Mouse (Mus musculus) splenic B cell, adult 2 months (primary cell): ENCODE data around the gene Hoxb5.

ENCODE experiments used
- DNase-seq: peaks from one replicate; pipeline ENCODE4 v3.0.0-alpha.2; 2011; ENCODE audit warnings: low read depth, low spot score
- H3K27me3 ChIP-seq: 2 replicates; pipeline ENCODE4 v1.6.1; 2012; ENCODE audit warnings: mild to moderate bottlenecking, low read length, moderate library complexity, mixed read lengths; ENCODE audit not compliant: control insufficient read depth, poor library complexity, insufficient read depth, severe bottlenecking
- H3K36me3 ChIP-seq: 2 replicates; pipeline ENCODE4 v1.6.1; 2012; ENCODE audit warnings: mild to moderate bottlenecking, low read length, moderate library complexity, mixed read lengths; ENCODE audit not compliant: control insufficient read depth, poor library complexity, insufficient read depth, severe bottlenecking

The Hoxb5 gene

DNA sequence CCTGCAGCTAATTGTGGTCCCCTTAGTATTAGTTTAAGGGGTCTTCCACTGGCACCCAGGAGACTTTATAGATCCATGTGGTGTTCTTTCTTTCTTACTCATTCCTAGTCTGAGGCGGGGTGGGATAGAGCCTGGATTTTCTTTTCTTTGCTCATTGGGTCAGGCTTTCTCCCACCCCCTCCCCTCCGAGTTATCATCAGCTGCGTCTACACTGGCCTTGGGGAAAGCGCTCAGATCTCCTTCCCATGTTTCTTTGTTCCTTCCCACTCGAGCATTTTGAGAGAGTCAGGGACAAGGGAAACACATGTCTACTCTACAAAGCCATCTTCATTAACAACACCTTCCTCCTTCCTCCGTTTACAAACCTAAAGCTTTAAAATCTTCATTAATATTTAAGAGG lies 33.9 kb downstream of the Hoxb5 start:
- no peaks in the 10 kb centered on the region; the same call in 1 of the 2 replicates for H3K27me3 ChIP-seq
- no peaks in the 10 kb centered on the region for H3K36me3 ChIP-seq
- no peak for DNase-seq

DNA sequence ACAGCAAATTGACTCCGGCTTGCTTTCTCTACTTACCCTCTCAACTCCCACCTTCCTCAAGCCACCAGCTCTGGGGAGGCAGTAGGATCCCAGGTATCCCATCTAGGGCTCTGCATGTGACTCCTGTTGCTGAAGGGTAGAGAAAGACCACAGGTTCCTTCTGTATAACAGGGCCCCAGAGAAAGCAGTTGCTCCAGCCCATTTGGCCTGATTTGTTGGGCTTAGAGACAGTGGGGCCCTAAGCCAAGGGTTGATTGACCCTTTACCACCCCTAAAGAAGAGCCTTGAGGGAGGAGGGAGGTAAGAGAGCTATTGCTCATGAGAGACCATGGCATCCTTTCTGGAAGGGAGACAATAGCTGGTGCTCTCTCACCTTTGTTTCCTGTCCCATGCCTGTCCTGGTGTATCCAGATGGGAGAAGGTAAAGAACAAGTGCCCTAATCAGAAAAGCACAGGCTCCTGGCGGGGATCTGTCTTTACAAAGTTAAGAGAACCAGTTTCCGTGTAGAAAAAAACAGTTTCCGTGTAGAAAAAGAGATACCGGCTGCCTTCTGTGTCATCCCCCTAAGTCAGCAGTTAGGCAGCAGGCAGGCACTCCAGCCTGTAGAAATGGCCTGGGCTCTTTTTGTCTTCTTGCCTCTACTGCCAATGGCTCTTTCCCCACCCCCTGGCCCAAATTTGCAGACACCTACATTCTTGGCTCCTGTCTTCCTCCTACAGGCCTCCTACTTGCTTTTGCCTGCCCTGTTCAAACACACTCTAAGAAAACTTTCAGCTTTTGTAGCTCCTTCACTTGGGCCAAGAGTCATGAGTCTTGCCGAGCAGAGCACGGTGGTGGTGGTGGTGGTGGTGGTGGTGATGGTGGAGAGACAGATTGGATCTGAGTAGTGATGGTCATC lies 36.1 kb downstream of the Hoxb5 start:
- Histone ChIP-seq H3K36me3 (no peaks in the 10 kb centered on the region), H3K27me3 (no peaks in the 10 kb centered on the region; the same call in 1 of the 2 replicates)
- no peak for DNase-seq

DNA sequence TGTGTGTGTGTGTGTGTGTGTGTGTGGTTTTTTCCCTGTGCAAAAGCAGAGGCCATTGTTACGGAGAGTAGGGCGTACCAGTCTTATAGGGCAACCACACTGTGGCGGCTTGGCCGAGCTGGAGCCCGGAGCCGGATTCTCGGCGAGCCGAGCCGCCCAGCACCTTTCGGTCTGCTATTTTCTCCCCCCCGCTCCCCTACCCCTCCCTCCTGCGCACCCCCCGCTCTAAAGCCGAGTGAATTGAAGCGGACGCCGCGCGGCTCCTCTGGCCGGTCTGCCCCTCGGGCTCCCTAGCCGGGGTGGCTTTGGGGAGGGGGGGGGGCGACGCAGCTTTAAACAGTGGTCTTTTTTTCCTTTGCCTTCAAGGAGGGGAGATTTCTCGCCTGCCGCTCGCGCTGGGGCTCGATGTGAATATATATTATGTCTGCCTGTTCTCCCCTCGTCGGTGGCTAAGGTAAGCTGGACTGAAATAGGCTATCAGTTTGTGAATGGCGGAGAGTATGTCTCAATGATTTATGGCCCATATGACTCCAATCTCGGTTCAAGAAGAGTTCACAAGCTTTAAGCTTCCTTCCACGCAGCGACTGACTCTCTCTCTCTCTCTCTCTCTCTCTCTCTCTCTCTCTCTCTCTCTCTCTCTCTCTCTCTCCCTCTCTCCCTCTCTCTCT lies 37.7 kb downstream of the Hoxb5 start:
- H3K36me3 ChIP-seq, result no peaks in the 10 kb centered on the region
- no peaks in the 10 kb centered on the region; the same call in 1 of the 2 replicates for H3K27me3 ChIP-seq
- no peak for DNase-seq

DNA sequence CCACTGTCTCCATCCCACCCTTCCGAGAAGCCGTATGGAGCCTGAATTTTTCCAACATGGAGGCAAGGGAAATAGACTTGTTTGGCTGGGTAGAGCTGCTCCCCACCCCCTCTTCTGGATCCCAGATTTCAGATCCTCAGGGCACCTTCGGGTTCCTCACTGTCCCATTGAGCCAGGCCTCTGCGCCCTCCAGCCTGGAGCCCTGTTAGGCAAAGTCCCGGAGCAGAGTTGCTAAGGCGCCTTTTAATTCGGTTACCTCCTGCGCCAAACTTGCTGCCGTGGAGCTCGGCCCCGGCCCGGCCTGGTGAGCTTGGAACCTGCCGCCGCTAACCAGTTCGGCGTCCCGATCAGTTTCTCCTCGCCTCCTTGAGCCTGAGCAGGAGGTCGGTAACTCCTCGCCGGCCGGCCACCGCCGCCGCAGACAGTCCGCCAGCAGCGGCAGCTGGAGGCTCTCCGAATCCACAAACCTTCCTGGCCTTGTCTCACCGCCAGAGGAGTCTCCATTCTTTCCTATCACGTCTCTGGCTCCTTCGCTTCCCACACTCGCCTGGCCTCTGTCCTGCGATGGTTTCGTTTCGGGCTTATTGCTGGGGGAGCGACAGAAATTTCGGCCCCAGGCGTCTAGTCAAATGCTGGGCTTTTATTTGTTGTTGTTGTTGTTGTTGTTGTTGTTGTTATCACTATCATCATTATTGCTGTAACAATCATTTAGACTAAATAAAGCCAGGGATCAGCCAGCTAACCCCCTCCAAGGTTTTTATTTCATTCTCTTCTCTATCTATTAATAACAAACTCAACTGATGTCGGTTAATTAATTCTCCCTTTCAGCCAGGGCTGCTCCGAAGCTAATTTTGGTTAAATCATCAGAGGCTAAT lies 38.8 kb downstream of the Hoxb5 start:
- Histone ChIP-seq H3K36me3 (no peaks in the 10 kb centered on the region), H3K27me3 (no peaks in the 10 kb centered on the region; the same call in 1 of the 2 replicates)

GRCm38 (mm10) chr11:96342576-96342930 lies 39.4 kb downstream of the Hoxb5 start:
- no peak for DNase-seq
- Histone ChIP-seq H3K36me3 (no peaks in the 10 kb centered on the region), H3K27me3 (no peaks in the 10 kb centered on the region; the same call in 1 of the 2 replicates)

More for the DNA sequence above, 38.8 kb downstream of the Hoxb5 start:
- DNase-seq, result no peak

GRCm38 (mm10) chr11:96343206-96343745 lies 40.1 kb downstream of the Hoxb5 start:
- Histone ChIP-seq H3K36me3 (no peaks in the 10 kb centered on the region), H3K27me3 (no peaks in the 10 kb centered on the region; the same call in 1 of the 2 replicates)
- DNase-seq, result no peak

- H3K27me3 ChIP-seq, result no peaks in the 10 kb centered on the region; the same call in 1 of the 2 replicates
- H3K36me3 ChIP-seq, result no peaks in the 10 kb centered on the region
- DNase-seq, result no peak
These were observed 41.1 kb downstream of the Hoxb5 start for GRCm38 (mm10) chr11:96344061-96344877.

DNA sequence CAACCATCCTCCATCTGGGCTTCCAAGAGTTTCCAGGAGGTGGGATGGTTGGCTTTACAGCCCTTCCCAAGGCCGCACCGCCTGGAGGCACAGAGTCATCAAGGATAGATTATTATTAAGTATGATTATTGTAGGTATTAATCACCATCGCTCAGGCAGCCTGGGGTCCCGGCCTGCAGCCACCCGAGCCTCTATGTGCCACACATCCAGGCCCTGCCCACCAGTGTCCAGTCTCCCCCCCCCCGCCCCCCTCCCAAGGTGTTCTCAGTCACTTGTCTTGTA lies 41.7 kb downstream of the Hoxb5 start:
- DNase-seq, result no peak
- Histone ChIP-seq H3K27me3 (no peaks in the 10 kb centered on the region; the same call in 1 of the 2 replicates), H3K36me3 (no peaks in the 10 kb centered on the region)

DNA sequence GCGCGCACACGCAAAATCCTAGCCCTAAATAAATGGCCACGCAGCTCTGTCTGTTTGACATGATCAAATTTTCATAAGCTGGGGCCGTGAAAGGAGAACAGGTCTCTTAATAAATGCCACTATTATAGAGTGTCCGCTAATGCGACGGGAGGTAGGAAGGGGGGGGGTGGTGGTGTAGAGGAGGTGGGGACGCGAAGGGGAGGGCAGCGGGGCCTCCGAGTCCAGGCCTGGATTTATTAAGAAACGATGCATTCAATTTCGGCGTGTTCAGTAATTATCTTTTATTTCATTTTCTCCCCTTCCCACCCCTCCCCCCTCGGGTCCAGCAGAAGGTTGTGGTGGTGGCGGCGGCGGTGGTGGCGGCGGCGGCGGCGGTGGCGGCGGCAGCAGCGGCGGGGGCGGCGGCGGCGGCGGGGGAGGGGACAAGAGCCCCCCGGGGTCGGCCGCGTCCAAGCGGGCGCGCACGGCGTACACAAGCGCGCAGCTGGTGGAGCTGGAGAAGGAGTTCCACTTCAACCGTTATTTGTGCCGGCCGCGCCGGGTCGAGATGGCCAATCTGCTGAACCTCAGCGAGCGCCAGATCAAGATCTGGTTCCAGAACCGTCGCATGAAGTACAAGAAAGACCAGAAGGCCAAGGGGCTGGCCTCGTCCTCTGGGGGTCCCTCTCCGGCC lies 42.2 kb downstream of the Hoxb5 start:
- no peak for DNase-seq
- H3K36me3 ChIP-seq, result no peaks in the 10 kb centered on the region
- no peaks in the 10 kb centered on the region for H3K27me3 ChIP-seq

DNA sequence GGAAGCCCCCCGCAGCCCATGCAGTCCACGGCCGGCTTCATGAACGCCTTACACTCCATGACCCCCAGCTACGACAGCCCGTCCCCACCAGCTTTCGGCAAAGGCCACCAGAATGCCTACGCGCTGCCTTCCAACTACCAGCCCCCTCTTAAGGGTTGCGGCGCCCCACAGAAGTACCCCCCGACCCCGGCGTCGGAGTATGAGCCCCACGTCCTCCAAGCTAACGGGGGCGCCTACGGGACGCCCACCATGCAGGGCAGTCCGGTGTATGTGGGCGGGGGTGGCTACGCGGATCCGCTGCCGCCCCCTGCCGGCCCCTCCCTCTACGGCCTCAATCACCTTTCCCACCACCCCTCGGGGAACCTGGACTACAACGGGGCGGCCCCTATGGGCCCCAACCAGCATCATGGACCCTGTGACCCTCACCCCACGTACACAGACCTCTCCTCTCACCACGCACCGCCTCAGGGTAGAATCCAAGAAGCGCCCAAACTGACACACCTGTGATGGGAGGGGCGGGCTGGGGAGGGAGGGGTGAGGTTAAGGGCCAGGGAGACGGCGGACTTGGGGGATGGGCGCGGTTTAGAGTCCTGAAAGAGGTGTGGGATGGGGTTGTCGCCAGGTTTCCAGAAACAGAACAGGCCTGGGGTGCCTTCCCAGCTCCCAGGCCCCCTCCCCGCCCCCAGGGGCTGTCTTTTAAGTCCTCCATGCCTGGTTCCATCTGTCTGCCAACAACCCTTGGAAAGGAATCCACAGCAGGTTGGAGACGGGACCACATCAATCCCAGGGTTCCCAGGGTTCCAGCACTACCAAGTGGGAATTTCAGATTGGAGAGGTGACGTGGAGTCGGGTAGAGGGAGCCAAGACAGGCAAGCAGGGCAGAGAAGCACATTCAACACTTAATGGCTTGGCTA lies 43.0 kb downstream of the Hoxb5 start:
- Histone ChIP-seq H3K36me3 (no peaks in the 10 kb centered on the region), H3K27me3 (no peaks in the 10 kb centered on the region)
- DNase-seq, result no peak

DNA sequence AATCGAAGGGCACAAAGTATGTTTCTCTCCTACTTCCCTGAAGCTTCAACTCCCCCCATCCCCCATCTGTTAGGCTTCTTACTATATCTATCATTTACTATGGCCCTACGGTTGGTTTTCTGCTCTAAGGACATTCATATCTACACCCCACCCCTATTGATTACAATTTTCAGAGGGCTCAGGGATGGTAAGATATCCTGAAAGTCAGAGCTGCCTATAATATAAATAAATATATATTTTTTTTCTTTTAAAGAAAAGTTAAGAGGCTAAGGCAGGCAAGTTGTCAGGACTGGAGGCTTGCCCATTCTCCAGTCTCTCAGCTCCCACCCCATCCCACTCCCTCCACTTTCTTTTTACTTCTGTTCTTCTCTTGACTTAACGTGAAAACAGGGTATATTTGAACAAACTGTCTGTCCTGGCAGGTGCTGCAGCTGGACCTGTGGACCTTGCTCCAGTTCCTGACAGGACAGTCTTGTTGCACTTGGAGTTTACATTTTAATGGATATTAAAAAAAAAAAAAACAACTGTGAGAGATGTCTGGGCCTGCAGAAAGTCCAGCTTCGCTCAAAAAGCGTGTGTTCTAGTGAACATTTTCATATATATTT lies 43.9 kb downstream of the Hoxb5 start:
- no peak for DNase-seq
- no peaks in the 10 kb centered on the region for H3K36me3 ChIP-seq

GRCm38 (mm10) chr11:96347717-96348116 lies 44.6 kb downstream of the Hoxb5 start:
- no peaks in the 10 kb centered on the region for H3K36me3 ChIP-seq
- H3K27me3 ChIP-seq, result no peaks in the 10 kb centered on the region
- no peak for DNase-seq

More for the DNA sequence above, 43.9 kb downstream of the Hoxb5 start:
- no peaks in the 10 kb centered on the region for H3K27me3 ChIP-seq
